Mouse (Mus musculus) cortical plate, adult 2 months (tissue): Measurements from ENCODE around the gene 2310034G01Rik. TPM values are rescaled to one million over a fixed set of nuclear protein-coding genes. Genes with fewer than 3 reads are reported as not detected.

Source experiments
- H3K27ac ChIP-seq: fragments of 200-500 bp; 2 replicates; pipeline ENCODE4 v1.5.1; 2012; ENCODE audit warnings: low read length, control low read depth, inconsistent platforms; ENCODE audit not compliant: insufficient read depth
- H3K4me1 ChIP-seq: fragments of 200-500 bp; 2 replicates; pipeline ENCODE4 v1.6.1; 2011; ENCODE audit warnings: low read length; ENCODE audit not compliant: control insufficient read depth, insufficient read depth
- H3K4me3 ChIP-seq: fragments of 200-500 bp; 2 replicates; pipeline ENCODE4 v1.5.1; 2011; ENCODE audit warnings: mild to moderate bottlenecking, low read length, control low read depth; ENCODE audit not compliant: insufficient read depth
- CTCF ChIP-seq: fragments of 200-500 bp; IDR thresholded peaks from 2 replicates; pipeline ENCODE4 v1.5.1; 2011; ENCODE audit warnings: mild to moderate bottlenecking, control low read depth, low read length; ENCODE audit not compliant: insufficient read depth; ENCODE audit errors: extremely low read depth
- POLR2A ChIP-seq: fragments of 200-500 bp; IDR thresholded peaks from 2 replicates; pipeline ENCODE4 v1.6.1; 2011; ENCODE audit warnings: mild to moderate bottlenecking, low read length, control low read depth; ENCODE audit not compliant: insufficient read depth; ENCODE audit errors: extremely low read depth
- polyA plus RNA-seq: library from polyadenylated mRNA; depleted of rRNA; stranded (reverse); fragments of >200 nt; gene quantifications from 2 replicates; pipeline ENCODE4 v1.2.3, GENCODE M21; 2012

The 2310034G01Rik gene
- polyA plus RNA-seq, 1 experiment = 1.7 TPM

- H3K4me3 ChIP-seq = no peak overlapping the region; the same call in 1 of the 2 replicates
- peak; percentile 50; the same call in 1 of the 2 replicates for TF ChIP-seq POLR2A
- peak; percentile 67 for TF ChIP-seq CTCF
- no peaks in the 10 kb centered on the region for H3K4me1 ChIP-seq
- H3K27ac ChIP-seq = no peak overlapping the region
Observed at GRCm38 (mm10) chr19:46329951-46330350, 20.2 kb downstream of the 2310034G01Rik start.

GRCm38 (mm10) chr19:46329031-46329641 lies 21.0 kb downstream of the 2310034G01Rik start:
- H3K27ac ChIP-seq = peak overlapping the region; percentile 92
- no peaks in the 10 kb centered on the region for H3K4me1 ChIP-seq
- H3K4me3 ChIP-seq = peak overlapping the region; percentile 67
- TF ChIP-seq POLR2A = no peak
- TF ChIP-seq CTCF = no peak

- no peaks in the 10 kb centered on the region for H3K4me1 ChIP-seq
- no peak for TF ChIP-seq CTCF
- TF ChIP-seq POLR2A = peak; percentile 77; the same call in 1 of the 2 replicates
Observed at GRCm38 (mm10) chr19:46328081-46329030, 21.7 kb downstream of the 2310034G01Rik start, which contains the start of gene Fbxl15. Gene Fbxl15, plus strand, starts transcription at chr19:46328184.

GRCm38 (mm10) chr19:46327531-46328064 lies 22.5 kb downstream of the 2310034G01Rik start:
- H3K4me3 ChIP-seq = peak overlapping the region; percentile 67
- H3K4me1 ChIP-seq = peaks cover 2% of the 10 kb centered on the region; the same call in 1 of the 2 replicates
- TF ChIP-seq POLR2A (no peak), CTCF (no peak)
- peak overlapping the region; percentile 74 for H3K27ac ChIP-seq

More at GRCm38 (mm10) chr19:46328081-46329030, 21.7 kb downstream of the 2310034G01Rik start, which contains the start of gene Fbxl15:
- peak within 1 kb of the TSS; percentile 67 for H3K4me3 ChIP-seq
- peak within 1 kb of the TSS; percentile 92 for H3K27ac ChIP-seq

- Histone ChIP-seq H3K4me3 (peak within 1 kb of the TSS; percentile 67), H3K27ac (peak within 1 kb of the TSS; percentile 74), H3K4me1 (peaks cover 4% of the 10 kb centered on the region)
- TF ChIP-seq POLR2A (no peak; the same call in none of the 2 replicates), CTCF (no peak)
Observed at GRCm38 (mm10) chr19:46326756-46327305, 23.3 kb downstream of the 2310034G01Rik start, which contains the start of gene Psd. Gene Psd, minus strand, starts transcription at chr19:46327156.

GRCm38 (mm10) chr19:46326019-46326755 lies 23.9 kb downstream of the 2310034G01Rik start:
- TF ChIP-seq POLR2A (0 out of 2 replicates have a peak, but pooled peaks have one; percentile 25), CTCF (no peak)
- H3K27ac ChIP-seq = peak overlapping the region; percentile 11
- peaks cover 6% of the 10 kb centered on the region for H3K4me1 ChIP-seq
- peak overlapping the region; percentile 67 for H3K4me3 ChIP-seq

GRCm38 (mm10) chr19:46324918-46325317 lies 25.2 kb downstream of the 2310034G01Rik start:
- Histone ChIP-seq H3K4me3 (no peak overlapping the region), H3K4me1 (peaks cover 6% of the 10 kb centered on the region), H3K27ac (no peak overlapping the region)
- no peak for TF ChIP-seq CTCF
- TF ChIP-seq POLR2A = no peak

GRCm38 (mm10) chr19:46324366-46324765 lies 25.7 kb downstream of the 2310034G01Rik start:
- peaks cover 10% of the 10 kb centered on the region for H3K4me1 ChIP-seq
- no peak overlapping the region for H3K27ac ChIP-seq
- TF ChIP-seq CTCF (no peak), POLR2A (no peak)
- H3K4me3 ChIP-seq = no peak overlapping the region

GRCm38 (mm10) chr19:46323716-46324115 lies 26.4 kb downstream of the 2310034G01Rik start:
- peaks cover 10% of the 10 kb centered on the region for H3K4me1 ChIP-seq

More at GRCm38 (mm10) chr19:46323716-46324115, 26.4 kb downstream of the 2310034G01Rik start:
- H3K4me3 ChIP-seq = no peak overlapping the region
- no peak overlapping the region for H3K27ac ChIP-seq
- no peak for TF ChIP-seq POLR2A
- no peak for TF ChIP-seq CTCF
